Mouse (Mus musculus): ENCODE results near the gene Mob1a.
"Not testable (repeated sequence)": the region's sequence is repeated elsewhere in the genome, so short reads cannot be mapped to it uniquely, and the experiment has no call there.

The Mob1a gene

DNA sequence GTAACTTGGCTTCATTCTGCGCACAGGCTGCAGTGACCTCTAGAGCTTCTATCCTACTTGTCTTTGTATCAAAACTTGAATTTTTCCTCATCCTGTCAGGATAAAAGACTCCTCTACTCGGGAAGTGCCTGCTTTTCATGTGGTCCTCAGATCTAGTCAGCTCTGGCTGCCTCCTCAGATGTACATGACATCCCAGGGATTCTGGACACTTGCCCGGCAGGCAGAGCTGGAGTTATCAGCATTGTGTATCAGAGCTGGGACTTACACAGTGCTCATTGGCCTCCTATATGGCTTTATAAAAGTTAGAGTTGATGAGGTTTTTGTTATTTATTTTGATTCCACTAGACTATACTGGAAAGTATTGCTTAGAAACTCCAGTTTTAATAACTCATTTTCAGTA lies 15.6 kb downstream of the Mob1a start:
- no peak for DNase-seq (ENCODE audit: extremely low spot score, low read depth, low spot score)

DNA sequence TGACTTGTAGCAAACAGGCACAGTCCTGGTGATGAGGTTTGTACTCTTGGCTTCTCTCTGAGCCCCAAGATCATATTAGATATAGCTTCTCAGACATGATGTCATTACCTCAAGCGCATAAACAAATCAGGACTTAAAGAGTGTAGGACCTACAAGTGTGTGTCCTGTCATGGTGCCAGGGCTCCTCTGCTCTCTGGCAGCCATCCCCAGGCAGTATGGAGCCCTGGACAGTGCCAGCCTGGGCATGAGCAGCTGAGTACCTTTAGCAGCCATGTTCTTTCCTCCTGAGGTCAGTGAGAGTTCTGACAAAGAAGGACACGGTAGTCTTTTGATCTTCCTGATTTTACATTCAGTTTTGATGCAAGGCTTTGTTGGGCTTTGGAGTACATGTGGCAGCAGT lies 17.1 kb downstream of the Mob1a start:
- no peak for DNase-seq (ENCODE audit: extremely low spot score, low read depth, low spot score)

DNA sequence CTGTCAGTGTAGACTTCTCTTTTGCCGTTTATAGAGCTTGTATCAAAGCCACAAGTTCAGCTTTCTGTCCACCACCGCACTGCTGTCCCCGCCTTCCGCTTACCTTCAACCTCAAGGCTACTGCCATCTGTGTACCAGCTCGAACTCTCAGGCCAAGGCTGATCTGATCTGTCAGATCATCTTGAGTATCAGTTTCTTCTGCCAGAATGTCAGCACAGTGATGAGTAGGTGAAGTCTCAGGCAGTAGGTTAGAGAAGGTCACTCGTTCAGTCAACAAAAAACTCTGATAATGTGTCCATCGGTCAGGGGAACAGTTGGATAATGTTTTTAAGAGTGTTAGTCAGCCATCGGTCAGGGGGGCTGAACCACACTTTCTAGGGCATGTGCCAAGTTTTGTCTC lies 19.5 kb downstream of the Mob1a start:
- not testable (repeated sequence) for DNase-seq (ENCODE audit: extremely low spot score, low read depth, low spot score)

DNA sequence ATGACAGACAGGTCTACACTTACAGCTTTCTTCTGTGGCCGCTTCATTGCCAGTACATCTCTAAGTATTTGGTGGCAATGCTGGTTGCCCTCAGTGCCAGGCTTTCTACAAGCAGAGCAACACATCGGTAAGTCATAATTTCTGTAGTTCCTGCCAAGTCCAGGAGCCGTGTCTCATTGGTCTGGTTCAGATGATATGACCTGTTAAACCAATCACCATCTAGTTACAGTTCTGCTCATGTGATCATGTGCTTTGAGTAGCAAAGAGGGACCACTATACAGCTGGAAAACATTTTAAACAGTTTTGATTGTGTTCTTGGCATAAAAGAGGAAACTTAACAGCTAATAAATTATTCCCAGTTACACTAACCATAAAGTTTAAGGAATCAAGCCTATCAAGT lies 22.1 kb downstream of the Mob1a start:
- no peak for DNase-seq (ENCODE audit: extremely low spot score, low read depth, low spot score)

DNA sequence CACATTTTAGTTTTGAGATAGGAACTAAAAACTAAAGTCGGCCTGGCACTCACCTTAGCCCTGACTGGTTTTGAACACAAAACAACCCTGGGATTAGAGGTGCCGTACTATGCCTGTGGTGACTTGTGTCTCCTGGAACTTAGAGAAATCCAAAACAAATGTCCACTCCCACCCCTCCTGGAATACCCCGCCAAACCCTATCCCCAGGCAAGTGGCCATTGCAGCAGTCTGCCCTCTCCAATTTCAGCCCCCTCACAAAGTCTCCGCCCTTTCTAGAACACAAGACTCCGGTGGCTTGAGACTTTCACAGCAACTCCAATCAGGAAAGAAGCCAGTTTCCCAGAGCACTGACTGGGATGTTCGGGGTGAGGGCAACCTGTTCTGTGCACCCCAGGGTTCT lies 23.1 kb downstream of the Mob1a start, which contains the start of gene Bola3:
Bola3 (plus strand) TSS at position 275 of the 400 bp plus-strand sequence.
- no peak for DNase-seq (ENCODE audit: extremely low spot score, low read depth, low spot score)

DNA sequence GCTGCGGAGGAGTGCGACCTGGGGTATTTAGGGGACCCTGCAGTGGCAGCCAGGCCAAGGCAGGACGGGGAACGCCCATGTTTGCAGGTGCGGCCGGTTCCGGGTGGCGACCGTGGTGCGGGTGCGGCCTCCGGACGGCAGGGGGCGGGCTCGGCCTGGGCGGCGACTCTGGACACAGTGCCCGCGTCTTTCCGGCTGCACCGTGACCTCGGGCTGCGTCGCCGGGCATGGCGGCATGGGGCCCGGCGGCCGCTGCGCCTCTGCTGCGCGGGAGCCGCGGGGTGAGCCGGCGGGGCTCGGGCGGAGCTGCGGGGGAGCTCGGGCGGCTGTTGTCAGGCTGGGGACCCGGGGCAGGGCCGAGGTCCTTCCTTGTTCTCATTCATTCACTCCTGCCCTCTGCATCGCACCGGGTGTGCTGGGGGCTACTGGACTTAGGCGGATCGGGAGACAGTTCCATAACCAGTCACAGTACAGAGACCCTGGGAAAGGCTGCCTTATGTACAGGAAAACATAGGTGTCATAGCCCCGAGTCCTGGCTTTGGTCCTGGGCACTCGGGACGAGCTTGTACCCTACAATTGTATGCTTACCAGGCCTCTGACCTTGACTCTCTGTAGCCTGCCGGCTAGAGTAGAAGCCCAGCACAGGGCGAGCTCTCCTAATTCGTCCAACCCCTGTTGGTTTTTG lies 23.6 kb downstream of the Mob1a start:
- no peak for DNase-seq (ENCODE audit: extremely low spot score, low read depth, low spot score)

DNA sequence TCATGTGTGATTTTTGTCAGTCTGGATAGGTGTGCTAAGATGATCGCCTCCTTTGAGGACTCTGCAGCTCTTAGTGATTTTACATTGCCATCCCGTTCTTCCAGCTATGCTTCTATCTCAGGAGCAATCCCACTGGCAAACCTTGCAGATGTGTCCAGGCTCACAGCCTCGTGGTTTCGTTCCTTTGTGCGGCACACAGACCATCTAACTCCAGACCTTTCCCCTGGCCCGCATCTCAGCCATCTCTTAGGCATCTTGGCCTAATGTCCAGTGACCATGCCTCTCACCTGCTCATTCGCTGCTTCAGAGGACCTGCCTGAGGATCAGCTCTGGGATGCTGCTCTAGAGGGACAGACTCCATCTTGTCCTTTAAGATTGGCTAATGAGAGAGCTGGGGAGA lies 24.4 kb downstream of the Mob1a start:
- DNase-seq (ENCODE audit: extremely low spot score, low read depth, low spot score), result no peak

DNA sequence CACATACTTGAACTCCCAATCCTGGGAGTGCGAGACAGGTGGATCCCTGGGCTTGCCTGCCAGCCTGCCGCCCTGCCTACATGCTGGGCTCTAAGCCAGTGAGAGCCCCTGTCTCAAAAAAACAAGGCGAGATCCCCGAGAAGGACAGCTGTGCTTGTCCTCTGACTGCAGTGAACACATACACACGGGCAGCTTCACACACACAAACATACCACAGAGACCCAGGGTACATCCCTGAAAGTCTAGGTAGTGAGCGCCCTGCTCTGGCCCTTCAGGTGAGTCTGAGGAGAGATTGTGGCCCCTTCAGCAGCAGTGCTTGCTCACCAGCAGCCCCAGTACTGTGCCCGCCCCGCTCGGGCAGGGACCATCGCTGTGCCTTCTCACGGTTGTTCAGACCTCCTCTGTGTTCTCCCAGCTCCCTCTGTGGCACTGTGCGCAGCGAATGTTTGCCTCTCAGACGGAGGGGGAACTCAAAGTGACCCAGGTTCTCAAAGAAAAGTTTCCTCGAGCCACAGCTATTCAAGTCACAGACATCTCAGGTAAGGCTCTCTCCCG lies 25.1 kb downstream of the Mob1a start:
- no peak for DNase-seq (ENCODE audit: extremely low spot score, low read depth, low spot score)

DNA sequence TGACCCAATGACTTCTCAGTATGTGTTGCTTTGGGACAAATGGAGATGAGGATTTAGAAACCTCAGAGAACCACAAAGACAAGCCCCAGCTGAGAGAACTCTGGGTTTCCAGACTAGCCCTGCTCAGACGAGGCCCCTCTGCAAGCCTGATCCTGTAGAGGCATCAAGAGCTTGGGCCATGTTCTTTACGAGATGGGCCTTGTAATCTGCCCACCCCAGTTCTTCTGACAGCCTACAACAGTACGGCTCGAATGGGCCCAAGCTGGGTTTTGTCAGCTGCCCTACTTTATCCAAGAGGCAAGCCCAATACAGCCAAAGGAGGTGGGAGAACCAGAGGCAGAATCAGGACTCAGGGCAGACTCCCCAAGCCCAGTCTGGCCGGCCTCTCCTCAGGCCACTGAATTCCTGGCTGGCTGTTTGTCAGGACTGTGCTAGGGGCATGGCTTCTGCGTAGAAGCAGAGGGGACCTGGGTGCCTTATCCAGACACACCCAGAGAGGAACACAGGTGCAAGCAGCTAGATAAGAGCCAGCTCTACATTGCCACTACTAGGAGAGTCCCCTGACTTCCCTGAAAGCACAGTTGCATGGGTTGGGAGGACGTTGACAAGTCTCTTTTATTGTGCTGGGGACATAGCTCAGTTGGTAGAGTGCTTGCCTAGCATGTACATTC lies 25.8 kb downstream of the Mob1a start:
- DNase-seq (ENCODE audit: extremely low spot score, low read depth, low spot score), result no peak

DNA sequence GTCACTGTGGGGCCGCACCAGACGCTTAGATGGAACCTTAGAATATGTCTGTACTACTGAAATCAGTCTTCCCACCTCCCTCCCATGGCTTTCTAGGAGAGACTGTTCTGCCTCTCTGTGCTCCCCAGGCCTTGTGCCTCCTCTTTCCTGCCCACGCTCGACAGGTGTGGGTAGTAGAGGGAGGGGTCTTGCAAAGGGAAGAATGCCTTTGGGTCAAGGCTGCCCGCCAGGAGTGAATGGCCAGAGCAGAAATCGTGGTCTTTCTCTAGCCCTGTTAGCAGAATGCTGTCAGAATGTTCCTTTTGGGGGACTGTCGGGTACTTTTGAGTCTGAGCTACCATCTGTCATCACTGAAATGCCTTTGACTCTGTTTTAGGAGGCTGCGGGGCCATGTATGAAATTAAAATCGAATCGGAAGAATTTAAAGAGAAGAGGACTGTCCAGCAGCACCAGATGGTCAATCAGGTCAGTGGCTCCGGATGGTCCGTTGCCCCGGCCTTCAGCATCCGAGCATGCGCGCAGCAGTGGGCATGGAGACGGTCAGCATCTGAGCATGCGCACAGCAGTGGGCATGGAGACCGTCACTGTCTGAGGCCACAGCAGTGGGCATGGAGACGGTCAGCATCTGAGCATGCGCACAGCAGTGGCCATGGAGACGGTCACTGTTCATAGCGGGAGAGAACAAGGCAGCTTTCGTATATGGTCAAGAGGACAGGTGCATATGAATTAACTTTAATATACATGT lies 27.0 kb downstream of the Mob1a start:
- no peak for DNase-seq (ENCODE audit: extremely low spot score, low read depth, low spot score)

DNA sequence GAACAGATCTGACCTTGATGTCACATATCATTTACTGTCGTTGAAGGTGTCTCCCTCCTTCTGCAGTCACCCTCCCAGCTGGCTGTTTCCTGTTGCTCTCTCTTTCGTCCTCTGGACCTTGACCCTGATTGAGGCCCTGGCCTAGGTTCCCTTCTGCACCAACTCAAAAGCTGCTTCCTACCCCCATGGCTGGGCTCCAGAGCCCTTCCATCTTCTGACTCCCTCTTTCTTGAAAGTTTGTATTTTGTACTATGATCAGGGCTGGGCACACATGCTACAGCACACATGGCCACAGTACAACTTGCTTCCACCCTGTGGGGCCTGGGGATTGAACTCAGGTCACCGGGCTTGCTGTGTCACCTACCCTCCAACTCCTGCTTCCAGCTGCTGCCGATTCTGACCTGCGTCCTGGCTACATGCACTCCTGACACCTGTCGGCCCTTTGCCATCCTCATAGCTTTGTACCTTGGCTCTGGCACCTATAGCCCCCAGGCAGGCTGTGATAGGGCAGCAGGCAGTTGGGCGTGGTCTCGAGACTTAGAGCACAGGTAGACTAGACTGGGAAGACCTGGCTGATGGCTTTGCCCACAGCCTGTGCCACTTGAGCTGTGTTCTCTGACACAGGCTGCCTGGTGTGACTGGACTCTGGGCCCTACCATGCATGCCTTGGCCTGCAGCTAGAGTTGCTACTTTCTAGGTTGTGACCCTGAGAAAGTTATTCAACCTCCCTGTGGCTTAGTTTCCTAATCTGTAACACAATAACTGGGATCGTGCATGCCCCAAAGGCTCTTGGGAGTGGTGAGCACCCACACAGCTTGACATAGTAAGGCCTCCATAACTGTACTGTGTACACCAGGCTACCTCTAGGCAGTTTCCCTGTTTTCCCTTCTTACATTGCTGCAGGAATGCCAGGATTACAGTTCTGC lies 29.3 kb downstream of the Mob1a start:
- DNase-seq (ENCODE audit: extremely low spot score, low read depth, low spot score), result no peak

DNA sequence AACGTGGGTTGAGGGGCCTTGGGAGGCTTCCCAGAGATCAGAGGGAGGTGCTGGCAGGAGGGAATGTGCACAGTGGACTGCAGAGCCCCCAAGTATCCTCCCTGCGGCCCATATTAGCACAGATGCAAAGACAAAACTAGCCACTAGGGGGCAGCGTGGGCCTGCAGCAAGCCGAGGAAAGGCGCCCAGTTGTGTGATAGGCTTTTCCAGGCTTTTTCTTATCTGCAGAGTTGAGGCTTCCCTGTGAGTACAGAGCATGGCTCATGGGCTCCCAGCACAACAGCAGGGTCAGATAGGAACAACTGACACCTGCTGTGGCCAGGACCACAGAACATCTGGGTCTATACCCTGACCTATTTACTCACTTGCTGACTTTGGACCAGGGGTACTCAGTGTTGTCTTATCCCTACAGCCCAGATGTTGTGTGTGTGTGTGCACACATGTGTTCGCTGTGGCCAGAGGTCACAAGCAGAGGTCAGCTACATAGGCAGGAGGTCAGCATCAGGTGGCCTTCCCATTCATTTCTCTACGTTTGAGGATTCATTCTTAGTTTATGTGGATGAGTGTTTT lies 30.8 kb downstream of the Mob1a start:
- peak; percentile 37 for DNase-seq (ENCODE audit: extremely low spot score, low read depth, low spot score)

DNA sequence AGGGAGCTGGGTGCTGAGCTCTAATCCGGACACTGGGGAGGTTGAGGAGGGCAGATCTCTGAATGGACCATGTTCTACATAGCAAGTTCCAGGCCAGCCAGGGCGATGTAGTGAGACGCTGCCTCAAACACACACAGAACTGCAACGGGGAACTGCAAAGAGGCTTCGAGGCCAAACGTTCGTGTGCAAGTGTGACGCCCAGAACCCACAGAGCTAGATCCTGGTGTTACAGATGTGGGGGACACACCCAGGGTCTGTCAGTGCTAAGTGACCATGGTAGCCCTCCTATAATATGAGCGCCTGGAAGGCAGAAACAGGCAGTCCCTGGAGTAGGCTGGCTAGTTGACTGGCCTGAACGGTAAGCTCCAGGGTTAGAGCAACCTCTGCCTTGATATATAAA lies 31.6 kb downstream of the Mob1a start:
- DNase-seq (ENCODE audit: extremely low spot score, low read depth, low spot score), result no peak

DNA sequence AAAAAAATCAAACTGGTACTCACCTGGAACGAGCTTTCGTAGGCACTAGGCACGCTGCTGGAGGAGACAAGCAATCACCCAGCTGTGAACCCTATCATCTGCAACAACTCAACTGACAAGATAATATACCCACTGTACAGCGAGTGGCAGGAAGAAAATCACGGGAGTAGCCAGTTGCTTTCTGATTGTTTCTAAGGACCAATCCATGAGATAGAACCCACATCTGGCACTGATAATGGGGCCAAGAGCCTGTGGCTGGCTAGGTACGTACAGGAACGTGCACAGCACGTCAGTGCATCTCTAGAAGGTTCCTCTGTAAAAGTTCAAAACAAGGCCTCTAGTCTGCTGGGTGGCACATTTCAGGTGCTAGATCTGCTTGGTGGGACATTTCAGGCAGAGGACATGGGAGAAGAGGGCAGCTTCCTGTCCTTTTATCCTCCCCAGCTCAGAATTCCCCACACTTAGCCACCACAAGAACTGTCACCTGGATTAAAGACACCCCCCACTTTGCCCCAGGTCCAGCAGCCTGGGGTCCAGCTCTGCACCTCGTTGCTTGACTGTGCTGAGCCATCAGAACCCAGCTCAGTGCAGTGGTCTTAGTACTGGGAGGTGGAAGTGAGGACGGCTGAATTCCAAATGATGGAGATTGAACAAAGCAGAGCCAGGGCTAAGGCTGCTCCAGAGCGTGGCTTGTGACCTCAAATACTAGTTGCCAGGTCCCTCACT lies 35.9 kb downstream of the Mob1a start:
- no peak for DNase-seq (ENCODE audit: extremely low spot score, low read depth, low spot score)

DNA sequence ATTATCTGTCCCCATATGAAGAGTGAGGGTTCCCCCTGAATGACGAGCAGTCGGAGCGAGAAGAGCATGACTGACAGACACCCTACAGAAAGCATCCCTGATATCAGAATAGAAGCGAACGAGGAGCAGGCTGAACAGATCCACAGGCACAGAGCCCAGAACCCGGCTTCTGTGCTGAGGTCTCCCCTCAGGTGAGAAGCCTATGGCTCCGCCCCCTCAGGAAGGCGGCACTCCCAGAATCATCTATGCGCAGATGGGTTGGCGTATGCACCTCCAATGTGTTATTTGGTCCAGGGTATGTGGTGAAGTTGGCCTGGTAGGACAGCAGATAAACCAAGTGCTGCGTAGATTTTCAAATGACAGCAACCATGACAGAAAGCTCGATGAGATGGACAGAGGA lies 37.3 kb downstream of the Mob1a start:
- DNase-seq (ENCODE audit: extremely low spot score, low read depth, low spot score), result no peak

DNA sequence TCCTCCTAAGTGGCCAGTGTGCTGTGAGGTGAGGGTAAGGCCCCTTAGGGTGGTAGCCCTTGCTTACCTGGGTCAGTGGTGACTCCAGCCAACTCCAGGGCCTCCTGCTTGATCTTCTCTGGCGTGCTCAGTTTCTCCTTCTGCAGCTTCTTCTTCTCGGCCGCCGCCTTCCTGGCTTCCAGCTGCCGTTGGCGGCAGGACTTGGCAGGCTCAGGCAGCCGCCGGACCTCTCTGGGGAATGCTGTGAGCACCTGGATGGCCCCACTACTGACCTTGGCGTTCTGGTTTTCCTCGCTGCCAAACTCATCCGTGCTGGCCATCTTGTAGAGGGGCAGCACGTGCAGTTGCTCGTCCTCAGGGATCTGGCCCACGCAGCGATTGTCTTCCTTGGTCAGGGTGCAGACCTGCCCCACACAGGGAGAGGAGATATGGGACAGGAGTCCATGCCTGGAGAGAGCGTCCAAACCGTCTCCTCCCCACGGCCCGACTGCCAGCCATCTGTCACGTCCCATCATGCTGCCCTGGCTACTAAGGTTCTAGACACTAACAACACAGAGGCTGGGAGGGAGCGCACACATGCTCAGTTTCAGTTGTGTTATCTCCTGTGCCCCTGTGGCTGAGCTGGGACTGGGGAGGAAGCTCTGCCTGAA lies 44.6 kb downstream of the Mob1a start:
- no peak for DNase-seq (ENCODE audit: extremely low spot score, low read depth, low spot score)

DNA sequence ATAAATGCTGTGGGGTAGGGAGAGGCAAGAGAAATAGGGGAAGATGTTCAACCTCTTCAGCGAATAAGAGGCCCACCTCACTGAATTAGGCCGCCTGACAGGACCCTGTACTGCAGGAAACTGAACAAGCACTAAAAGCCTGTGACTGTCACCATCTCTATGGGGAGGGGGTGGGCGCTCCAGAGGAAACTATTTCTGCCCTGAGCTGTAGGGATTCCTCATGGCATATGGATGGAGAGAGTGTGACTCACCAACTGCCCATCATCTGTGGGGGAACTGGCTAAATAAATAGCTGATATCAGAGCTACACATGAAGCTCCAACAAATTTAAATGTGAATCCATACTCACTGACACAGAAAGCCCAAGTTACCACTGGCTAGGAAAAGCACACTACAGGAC lies 45.5 kb downstream of the Mob1a start:
- no peak for DNase-seq (ENCODE audit: extremely low spot score, low read depth, low spot score)

DNA sequence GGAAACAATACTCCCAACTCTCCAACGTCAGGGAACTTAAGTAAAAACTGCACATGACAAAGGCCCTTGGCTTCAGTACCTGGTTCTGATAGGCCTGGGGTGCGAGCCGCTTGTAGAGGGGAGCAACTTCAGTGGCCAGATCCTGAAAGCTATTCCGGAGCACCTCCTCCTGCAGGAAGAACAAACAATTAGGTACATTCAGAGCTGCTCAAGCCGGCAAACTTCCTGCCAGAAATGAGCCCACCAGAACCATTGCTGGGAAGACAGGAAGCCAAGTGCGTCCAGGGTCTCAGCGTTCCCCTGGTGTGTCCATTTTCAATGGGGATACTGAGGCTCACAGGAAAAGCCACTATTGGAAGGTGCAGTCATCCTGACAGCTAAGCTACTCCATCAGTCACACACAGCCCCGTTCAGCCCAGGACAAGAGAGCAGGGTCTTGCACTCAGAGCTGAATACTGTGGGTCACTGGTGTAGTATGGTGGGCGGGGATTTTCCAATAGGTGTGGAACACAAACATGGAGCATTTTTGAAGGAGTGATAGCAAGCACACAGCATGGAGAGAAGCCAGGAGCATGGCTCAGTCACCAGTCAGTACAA lies 48.0 kb downstream of the Mob1a start:
- DNase-seq (ENCODE audit: extremely low spot score, low read depth, low spot score), result no peak

All from hindlimb bud, embryonic 11.5 days (tissue).